Mouse (Mus musculus) adrenal gland, adult 2 months (tissue): ENCODE results near the gene 9030612E09Rik. TPM values are rescaled to one million over a fixed set of nuclear protein-coding genes. Genes with fewer than 3 reads are reported as not detected.

Source experiments
- DNase-seq: peaks from one replicate; pipeline ENCODE4 v3.0.0; 2021
- long read RNA-seq: library from polyadenylated mRNA; stranded (forward); transcript quantifications from one replicate; pipeline ENCODE4 v2.0.0, GENCODE M21; 2021
- polyA plus RNA-seq: library from polyadenylated mRNA; depleted of rRNA; stranded (reverse); fragments of >200 nt; gene quantifications from 2 replicates; pipeline ENCODE4 v1.2.3, GENCODE M21; 2012; rRNA removed
- total RNA-seq, 2 experiments: library from RNA; stranded (reverse); gene quantifications; 2 replicates each; pipeline ENCODE4 v1.2.3; 2021

9030612E09Rik gene
- total RNA-seq (under 1 TPM; 0.26 to 0.35 TPM), polyA plus RNA-seq (0.51 and 0.73 TPM in 2 replicates)
- long read RNA-seq, partial matches to known transcripts = 0 of 1 reads
- long read RNA-seq, other reads (novel, unspliced or antisense) = 0 of 1 reads

GRCm38 (mm10) chr10:43174326-43175155, at the start of gene 9030612E09Rik, which contains the start of gene Sobp:
Gene 9030612E09Rik (plus strand): TSS chr10:43174704.
Gene Sobp (minus strand): TSS chr10:43174530.
- DNase-seq = peak; percentile 78

GRCm38 (mm10) chr10:43128750-43129149, 45.8 kb upstream of the 9030612E09Rik start:
- no peak for DNase-seq

GRCm38 (mm10) chr10:43134027-43134426, 40.5 kb upstream of the 9030612E09Rik start:
- DNase-seq = no peak

GRCm38 (mm10) chr10:43143173-43143572, 31.3 kb upstream of the 9030612E09Rik start:
- DNase-seq = no peak

- DNase-seq = no peak
Observed at GRCm38 (mm10) chr10:43148456-43148855, 26.0 kb upstream of the 9030612E09Rik start.

- no peak for DNase-seq
Observed at GRCm38 (mm10) chr10:43152643-43153042, 21.9 kb upstream of the 9030612E09Rik start.

- DNase-seq = peak; percentile 69
Observed at GRCm38 (mm10) chr10:43155046-43155560, 19.4 kb upstream of the 9030612E09Rik start.

- DNase-seq = no peak
Observed at GRCm38 (mm10) chr10:43158917-43159316, 15.6 kb upstream of the 9030612E09Rik start.

- no peak for DNase-seq
Observed at GRCm38 (mm10) chr10:43159333-43159732, 15.2 kb upstream of the 9030612E09Rik start.

GRCm38 (mm10) chr10:43162318-43162717, 12.2 kb upstream of the 9030612E09Rik start:
- DNase-seq = no peak

- no peak for DNase-seq
Observed at GRCm38 (mm10) chr10:43164406-43164805, 10.1 kb upstream of the 9030612E09Rik start.

GRCm38 (mm10) chr10:43166146-43166545, 8.4 kb upstream of the 9030612E09Rik start:
- no peak for DNase-seq

GRCm38 (mm10) chr10:43166817-43167216, 7.7 kb upstream of the 9030612E09Rik start:
- no peak for DNase-seq

GRCm38 (mm10) chr10:43168847-43169246, 5.7 kb upstream of the 9030612E09Rik start:
- DNase-seq = no peak

GRCm38 (mm10) chr10:43171106-43171505, 3.4 kb upstream of the 9030612E09Rik start:
- no peak for DNase-seq

GRCm38 (mm10) chr10:43172066-43172465, 2.4 kb upstream of the 9030612E09Rik start:
- DNase-seq = no peak

GRCm38 (mm10) chr10:43172554-43172953, 1.9 kb upstream of the 9030612E09Rik start:
- no peak for DNase-seq

GRCm38 (mm10) chr10:43173141-43173827, 1.2 kb upstream of the 9030612E09Rik start:
- DNase-seq = peak; percentile 88

- peak; percentile 60 for DNase-seq
Observed at GRCm38 (mm10) chr10:43173828-43174325, 627 bp upstream of the 9030612E09Rik start.

- DNase-seq = peak; percentile 54
Observed at GRCm38 (mm10) chr10:43175156-43175601, 675 bp downstream of the 9030612E09Rik start.

GRCm38 (mm10) chr10:43180313-43180912, 5.9 kb downstream of the 9030612E09Rik start:
- DNase-seq = peak; percentile 23

- DNase-seq = no peak
Observed at GRCm38 (mm10) chr10:43200206-43200605, 25.7 kb downstream of the 9030612E09Rik start.
